Mouse (Mus musculus) midbrain, embryonic 16.5 days (tissue): ENCODE measurements at regions not wholly inside any gene's neighbourhood (a gene's known extent, or its start where the extent isn't known, plus 50 kb on each side); places are given as distances from the start of the nearest gene placed in this dataset.
"Not testable (repeated sequence)": the region's sequence is repeated elsewhere in the genome, so short reads cannot be mapped to it uniquely, and the experiment has no call there.

Experiments used
- ATAC-seq: fragments of 200-750 bp; cut with Nextera tagmentation; 2 replicates; pipeline ENCODE4 v1.8.0; 2017; ENCODE audit warnings: moderate TSS enrichment
- H3K27ac ChIP-seq: fragments of 300-500 bp; sonication (generic); 2 replicates; pipeline ENCODE4 v1.5.1; 2014; ENCODE audit warnings: mild to moderate bottlenecking, low read length, mixed read lengths
- H3K27me3 ChIP-seq: fragments of 300-500 bp; sonication (generic); 2 replicates; pipeline ENCODE4 v1.6.1; 2014; ENCODE audit warnings: low read depth, low read length, mixed read lengths; ENCODE audit not compliant: control insufficient read depth, insufficient read depth
- H3K36me3 ChIP-seq: fragments of 300-500 bp; sonication (generic); 2 replicates; pipeline ENCODE4 v1.6.1; 2014; ENCODE audit warnings: mild to moderate bottlenecking, low read length, moderate library complexity, mixed read lengths; ENCODE audit not compliant: control insufficient read depth, insufficient read depth
- H3K4me1 ChIP-seq: fragments of 300-500 bp; sonication (generic); 2 replicates; pipeline ENCODE4 v1.6.1; 2014; ENCODE audit warnings: mild to moderate bottlenecking, low read length, mixed read lengths; ENCODE audit not compliant: control insufficient read depth, insufficient read depth
- H3K4me2 ChIP-seq: fragments of 300-500 bp; sonication (generic); 2 replicates; pipeline ENCODE4 v1.6.1; 2014; ENCODE audit warnings: mild to moderate bottlenecking, low read length, mixed read lengths
- H3K4me3 ChIP-seq: fragments of 300-500 bp; sonication (generic); 2 replicates; pipeline ENCODE4 v1.5.1; 2014; ENCODE audit warnings: low read depth, mild to moderate bottlenecking, low read length, moderate library complexity, mixed read lengths
- H3K9ac ChIP-seq: fragments of 300-500 bp; sonication (generic); 2 replicates; pipeline ENCODE4 v1.6.1; 2014; ENCODE audit warnings: low read depth, low read length, mixed read lengths
- H3K9me3 ChIP-seq: fragments of 300-500 bp; sonication (generic); replicated peaks from 2 replicates; pipeline ENCODE4 v1.6.1; 2014; ENCODE audit warnings: mild to moderate bottlenecking, low read length, mixed read lengths; ENCODE audit not compliant: control insufficient read depth, poor library complexity, severe bottlenecking
- WGBS: fragments of 180-500 bp; shearing (Covaris S2); extraction: QIAGEN DNeasy Blood & Tissue Kit; methylation state at CpG from one replicate; pipeline ENCODE4 v1.1.7; 2014; 5-methylcytosine and 5-hydroxymethylcytosine counted together

DNA sequence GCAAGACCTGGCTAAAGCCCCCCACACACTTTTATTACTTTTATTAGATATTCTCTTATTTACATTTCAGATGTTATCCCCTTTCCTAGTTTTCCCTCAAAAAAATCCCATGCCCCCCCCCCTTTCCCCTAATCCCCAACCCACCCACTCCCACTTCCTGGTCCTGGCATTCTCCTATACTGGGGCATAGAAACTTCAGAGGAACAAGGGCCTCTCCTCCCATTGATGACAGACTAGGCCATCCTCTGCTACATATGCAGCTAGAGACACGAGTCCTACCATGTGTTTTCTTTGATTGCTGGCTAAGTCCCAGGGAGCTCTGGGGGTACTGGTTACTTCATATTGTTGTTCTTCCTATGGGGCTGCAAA is 116.8 kb downstream of the Rfpl4b start:
- not testable (repeated sequence) for H3K4me3 ChIP-seq, H3K27ac ChIP-seq, ATAC-seq, H3K4me1 ChIP-seq, H3K27me3 ChIP-seq, H3K9me3 ChIP-seq, H3K4me2 ChIP-seq, H3K36me3 ChIP-seq, H3K9ac ChIP-seq
- WGBS, result 69% methylated on average over 1 of the region's 1 CpGs

DNA sequence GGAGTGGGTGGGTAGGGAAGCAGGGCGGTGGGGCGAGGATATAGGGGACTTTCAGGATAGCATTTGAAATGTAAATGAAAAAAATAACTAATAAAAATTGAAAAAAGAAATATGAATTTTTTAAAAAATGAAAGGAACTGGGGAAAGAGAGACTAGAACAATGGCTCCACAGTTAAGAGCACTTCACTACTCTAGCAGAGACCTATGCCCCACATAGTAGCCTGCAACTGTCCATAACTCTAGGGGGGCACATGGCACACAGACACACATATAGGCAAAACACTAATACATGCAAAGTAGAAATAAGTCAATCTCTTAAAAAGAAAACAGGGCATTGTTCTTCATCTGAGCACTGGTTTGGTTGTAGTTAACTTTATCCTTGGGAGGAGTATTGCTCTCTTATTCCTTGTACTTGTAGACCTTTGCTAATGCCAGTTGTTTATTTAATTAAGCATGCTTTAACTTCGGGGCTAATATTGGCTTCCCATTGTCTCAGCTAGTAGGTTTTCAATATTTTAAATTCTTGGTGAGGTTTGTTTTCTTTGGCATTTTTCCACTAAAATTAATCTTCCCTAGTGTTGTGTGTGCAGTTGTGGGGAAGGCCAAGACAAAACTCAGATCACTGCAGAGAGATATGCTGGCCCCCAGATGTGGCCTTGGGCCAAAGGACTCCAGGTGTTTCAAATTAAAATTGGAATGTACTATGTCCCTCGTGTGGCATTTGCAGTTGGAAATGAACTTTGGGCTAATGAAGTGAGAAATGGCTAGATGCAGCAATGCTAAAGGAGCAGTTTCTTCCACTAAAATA is 117.4 kb downstream of the Rfpl4b start:
- Histone ChIP-seq H3K4me2 (no peak overlapping the region), H3K4me3 (no peak overlapping the region), H3K9me3 (no peaks in the 10 kb centered on the region), H3K27me3 (no peaks in the 10 kb centered on the region), H3K4me1 (no peaks in the 10 kb centered on the region), H3K36me3 (no peaks in the 10 kb centered on the region), H3K27ac (no peak overlapping the region), H3K9ac (no peak overlapping the region)
- ATAC-seq, result no peak
- 86% methylated on average over 4 of the region's 4 CpGs for WGBS

DNA sequence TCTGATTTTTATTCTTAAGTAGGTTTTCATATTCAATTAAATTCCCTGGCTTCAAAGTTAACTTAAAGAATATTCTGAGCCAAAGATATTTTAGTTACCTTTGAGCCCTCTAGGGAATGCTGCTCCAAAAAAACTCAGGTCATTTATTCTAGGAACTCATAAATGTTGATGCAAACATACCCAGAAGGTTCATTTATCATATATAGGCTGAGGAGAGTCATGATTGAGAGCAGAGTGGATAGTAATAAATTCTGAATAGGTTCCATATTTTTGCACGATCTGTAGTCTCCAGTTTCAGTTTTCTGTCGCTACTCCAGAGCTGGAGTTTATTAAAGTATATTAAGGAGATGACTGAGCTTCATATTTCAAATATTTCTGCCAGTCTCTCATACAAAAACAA is 144.1 kb downstream of the Rfpl4b start:
- Histone ChIP-seq H3K27ac (no peak overlapping the region), H3K27me3 (no peaks in the 10 kb centered on the region), H3K4me3 (no peak overlapping the region), H3K4me1 (no peaks in the 10 kb centered on the region), H3K36me3 (no peaks in the 10 kb centered on the region), H3K9me3 (no peaks in the 10 kb centered on the region), H3K9ac (no peak overlapping the region), H3K4me2 (no peak overlapping the region)
- no peak for ATAC-seq
- WGBS, result 82% methylated on average over 2 of the region's 2 CpGs

DNA sequence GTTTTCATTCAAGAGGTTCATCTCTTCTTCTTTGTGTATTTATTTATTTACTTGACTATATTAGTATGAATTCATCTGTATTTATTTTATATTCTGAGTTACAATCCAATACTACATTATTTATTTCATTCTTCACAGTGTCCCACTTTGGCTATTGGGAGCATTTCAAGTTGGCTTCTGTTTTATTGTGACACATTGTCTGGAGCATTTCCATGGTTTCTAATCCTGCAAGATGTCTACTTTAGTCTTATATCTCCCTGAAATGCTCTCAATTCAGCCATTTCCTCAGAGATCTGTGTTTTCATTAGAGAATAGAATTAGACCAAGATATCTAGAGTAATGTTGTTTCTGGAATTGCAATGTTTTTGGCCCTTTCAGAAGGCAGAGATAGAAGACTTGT is 153.0 kb downstream of the Rfpl4b start:
- no peaks in the 10 kb centered on the region for H3K4me1 ChIP-seq

DNA sequence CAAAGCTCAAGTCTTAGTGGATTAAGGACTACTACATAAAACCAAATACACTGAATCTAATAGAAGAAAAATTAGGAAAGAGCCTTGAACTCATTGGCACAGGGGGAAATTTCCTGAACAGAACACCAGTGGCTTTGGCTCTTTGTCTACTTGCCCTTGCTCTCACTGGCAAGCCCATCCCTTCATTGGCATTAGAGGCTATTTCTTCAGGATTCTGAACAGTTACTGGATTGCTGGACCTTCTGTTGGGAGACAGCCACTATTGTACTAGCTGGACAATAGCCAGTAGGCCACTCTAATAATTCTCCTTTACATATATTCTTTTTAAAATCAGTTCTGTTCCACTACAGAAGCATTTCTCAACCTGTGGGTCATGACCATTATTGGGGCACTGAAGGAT is 153.7 kb downstream of the Rfpl4b start:
- ATAC-seq, result no peak
- Histone ChIP-seq H3K4me3 (no peak overlapping the region), H3K9ac (no peak overlapping the region), H3K36me3 (no peaks in the 10 kb centered on the region), H3K9me3 (no peaks in the 10 kb centered on the region), H3K4me1 (no peaks in the 10 kb centered on the region), H3K4me2 (no peak overlapping the region), H3K27me3 (no peaks in the 10 kb centered on the region), H3K27ac (no peak overlapping the region)

More for the DNA sequence above, 153.0 kb downstream of the Rfpl4b start:
- no peaks in the 10 kb centered on the region for H3K36me3 ChIP-seq
- H3K4me2 ChIP-seq, result no peak overlapping the region
- no peaks in the 10 kb centered on the region for H3K27me3 ChIP-seq
- no peak overlapping the region for H3K27ac ChIP-seq
- H3K9me3 ChIP-seq, result no peaks in the 10 kb centered on the region
- ATAC-seq, result no peak
- H3K9ac ChIP-seq, result no peak overlapping the region
- no peak overlapping the region for H3K4me3 ChIP-seq

DNA sequence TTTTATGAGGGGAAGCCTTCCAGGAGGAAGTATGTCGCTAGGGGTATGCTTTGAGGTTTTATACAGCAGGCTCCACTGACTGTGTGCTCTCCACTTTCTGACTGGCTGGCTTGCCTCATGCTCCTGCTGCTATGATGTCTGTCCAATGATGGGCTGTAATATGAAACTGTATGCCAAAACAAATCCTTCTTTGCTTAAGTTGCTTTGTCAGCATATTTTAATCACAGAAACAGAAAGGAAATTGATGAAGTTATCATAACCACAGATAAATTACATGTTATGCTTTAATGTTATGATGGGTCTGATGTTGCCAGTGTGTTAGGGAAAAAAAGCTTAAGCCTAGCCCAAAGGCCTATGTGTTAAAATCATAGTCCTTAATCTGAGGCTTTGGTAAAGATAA is 185.9 kb downstream of the Rfpl4b start:
- Histone ChIP-seq H3K4me1 (no peaks in the 10 kb centered on the region), H3K9ac (no peak overlapping the region), H3K36me3 (no peaks in the 10 kb centered on the region), H3K4me3 (no peak overlapping the region), H3K4me2 (no peak overlapping the region), H3K27ac (no peak overlapping the region), H3K27me3 (no peaks in the 10 kb centered on the region), H3K9me3 (no peaks in the 10 kb centered on the region)
- 64% methylated on average over 1 of the region's 1 CpGs for WGBS
- no peak for ATAC-seq

DNA sequence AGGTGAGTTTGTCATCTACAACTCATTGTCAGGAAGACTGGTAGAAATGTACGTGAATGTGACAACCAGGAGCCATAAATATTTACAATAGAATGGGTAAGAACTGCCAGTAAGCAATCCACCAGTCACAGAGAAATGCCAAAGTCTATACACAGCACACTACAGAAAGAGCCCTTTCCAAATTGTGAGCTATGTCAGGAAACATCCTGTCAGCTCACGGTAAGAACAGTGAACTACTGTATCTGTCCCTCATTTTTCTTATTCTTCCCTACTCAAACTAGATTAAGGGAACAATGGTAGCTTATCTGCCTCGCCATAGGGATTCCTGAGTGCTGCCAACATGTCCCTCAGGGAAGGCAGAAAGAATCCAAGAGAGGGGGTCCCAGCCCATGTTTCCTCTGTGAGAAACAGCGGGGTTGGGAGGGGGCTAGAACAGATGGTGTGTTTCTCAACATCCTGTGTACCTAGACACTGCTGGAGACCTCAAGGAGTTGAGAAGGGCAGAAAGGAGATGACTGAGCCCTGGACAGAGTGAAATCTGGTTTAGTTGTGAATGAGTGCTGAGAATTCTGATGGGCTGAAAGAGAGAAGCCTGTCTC is 191.6 kb downstream of the Rfpl4b start:
- 72% methylated on average over 4 of the region's 4 CpGs for WGBS
- Histone ChIP-seq H3K4me3 (no peak overlapping the region), H3K27ac (no peak overlapping the region), H3K36me3 (no peaks in the 10 kb centered on the region), H3K27me3 (no peaks in the 10 kb centered on the region), H3K9me3 (no peaks in the 10 kb centered on the region), H3K4me2 (no peak overlapping the region), H3K4me1 (no peaks in the 10 kb centered on the region), H3K9ac (no peak overlapping the region)
- peak; percentile 68; the same call in 1 of the 2 replicates for ATAC-seq

DNA sequence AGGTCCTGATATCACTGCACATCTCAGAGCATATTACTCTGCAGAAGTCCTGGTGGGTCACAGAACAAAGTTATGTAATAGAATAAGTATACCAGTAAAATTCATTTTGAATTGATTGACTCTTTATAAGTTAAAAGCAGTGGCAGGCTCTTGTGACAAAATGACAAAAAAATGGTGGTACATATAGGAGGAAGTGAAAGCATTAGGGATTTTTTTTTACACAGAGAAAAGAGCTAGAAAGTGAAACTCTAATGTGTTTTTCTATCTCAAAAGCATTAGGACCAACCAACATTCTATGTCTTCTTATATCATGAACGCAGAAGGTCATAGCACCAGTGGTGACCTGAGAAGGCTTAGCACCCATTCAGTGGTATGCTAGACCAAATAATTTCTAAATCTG is 198.2 kb downstream of the Rfpl4b start:
- ATAC-seq, result no peak
- Histone ChIP-seq H3K9me3 (no peaks in the 10 kb centered on the region), H3K27me3 (no peaks in the 10 kb centered on the region)

DNA sequence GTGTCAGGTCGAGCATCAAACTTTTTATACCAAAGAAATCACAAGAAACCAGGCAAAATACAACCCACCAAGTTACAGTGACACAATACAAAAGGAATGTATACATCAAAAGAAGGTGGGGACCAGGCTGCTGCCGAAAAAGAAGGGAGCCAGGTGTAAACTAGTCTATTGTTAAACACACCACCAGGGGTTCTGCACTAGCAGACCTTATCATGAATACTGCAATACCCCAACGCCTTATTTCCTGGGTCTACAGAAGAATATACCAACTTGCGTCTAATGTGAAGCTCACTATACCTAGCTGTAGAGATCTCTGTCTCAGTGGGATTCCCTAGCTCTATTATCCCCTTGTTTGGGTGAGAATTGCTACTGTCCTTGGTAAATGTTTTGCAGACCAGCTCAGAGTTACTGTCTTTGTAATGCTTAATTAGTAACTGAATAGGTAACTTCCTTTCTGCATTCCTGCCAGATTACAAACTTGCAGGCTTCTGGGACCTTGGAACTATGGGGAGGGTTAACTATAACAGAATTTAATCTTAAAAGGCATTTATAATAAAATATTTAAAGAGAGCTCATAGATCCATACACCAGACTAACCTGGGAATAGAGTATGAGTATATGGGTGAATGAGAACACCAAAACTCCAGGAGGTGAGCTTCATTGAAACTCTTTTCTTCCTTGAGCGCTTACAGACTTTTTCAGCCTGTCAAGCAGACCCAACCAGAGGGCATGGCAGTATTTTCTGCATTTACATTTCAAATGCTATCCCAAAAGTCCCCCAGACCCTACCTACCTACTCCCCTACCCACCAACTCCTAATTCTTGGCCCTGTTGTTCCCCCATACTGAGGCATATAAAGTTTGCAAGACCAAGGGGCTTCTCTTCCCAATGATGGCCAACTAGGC is 211.7 kb downstream of the Rfpl4b start:
- no peaks in the 10 kb centered on the region for H3K36me3 ChIP-seq
- H3K27me3 ChIP-seq, result no peaks in the 10 kb centered on the region
- WGBS, result 82% methylated on average over 5 of the region's 5 CpGs
- no peaks in the 10 kb centered on the region for H3K9me3 ChIP-seq
- no peak overlapping the region for H3K9ac ChIP-seq
- H3K27ac ChIP-seq, result no peak overlapping the region
- H3K4me1 ChIP-seq, result no peaks in the 10 kb centered on the region
- no peak overlapping the region for H3K4me2 ChIP-seq
- no peak overlapping the region for H3K4me3 ChIP-seq
- ATAC-seq, result no peak

More for the DNA sequence above, 198.2 kb downstream of the Rfpl4b start:
- Histone ChIP-seq H3K4me1 (no peaks in the 10 kb centered on the region), H3K9ac (no peak overlapping the region), H3K27ac (no peak overlapping the region), H3K4me2 (no peak overlapping the region), H3K4me3 (no peak overlapping the region), H3K36me3 (no peaks in the 10 kb centered on the region)
- 100% methylated on average over 1 of the region's 1 CpGs for WGBS
